Comparison of ENCODE assay signal across 8 mouse cellular contexts in genomic region chr4:89128080-89128936, GRCm38 (mm10). TPM values are rescaled to one million over a fixed set of nuclear protein-coding genes. Genes with fewer than 3 reads are reported as not detected.
A peak's percentile ranks its signal among the peaks of the same experiment; 100 is the strongest.
DNase-seq lines count a peak whose midpoint lies in the region; ATAC-seq and TF ChIP-seq lines count a peak whose summit lies in the region.

No protein-coding gene starts in this region.

- H3K36me3 ChIP-seq in hindbrain, embryonic 10.5 days, result no peaks in the 10 kb centered on the region
- H3K36me3 ChIP-seq in hindbrain, embryonic 16.5 days (ENCODE audit: control insufficient read depth, insufficient read depth, low read length), result no peaks in the 10 kb centered on the region
- no peaks in the 10 kb centered on the region for H3K36me3 ChIP-seq in limb, embryonic 10.5 days

- DNase-seq in hindbrain, embryonic 10.5 days (ENCODE audit: low spot score), result peak; percentile 76
- peak; percentile 84 for DNase-seq in NIH3T3 (ENCODE audit: low read depth)
- DNase-seq in heart, postnatal 4 days, result peak; percentile 66
- peak; percentile 75 for DNase-seq in limb, embryonic 10.5 days (ENCODE audit: low spot score)
- peak; percentile 76 for DNase-seq in mesoderm, embryonic 11.5 days (ENCODE audit: low read depth, low spot score)
- peak; percentile 65 for DNase-seq in urinary bladder, postnatal 14 days (ENCODE audit: low spot score)

- H3K4me1 ChIP-seq in hindbrain, embryonic 10.5 days (replicated peaks), result peaks cover 3% of the 10 kb centered on the region; the same call in 1 of the 2 replicates
- H3K4me1 ChIP-seq in hindbrain, embryonic 16.5 days (ENCODE audit: control insufficient read depth, insufficient read depth, low read depth, low read length), result no peaks in the 10 kb centered on the region
- peaks cover 10% of the 10 kb centered on the region for H3K4me1 ChIP-seq in embryonic fibroblast, embryonic 13.5 days (ENCODE audit: control insufficient read depth, insufficient read depth, low read length)
- H3K4me1 ChIP-seq in limb, embryonic 10.5 days, result peaks cover 6% of the 10 kb centered on the region

- peak; percentile 63 for TF ChIP-seq POLR2A in embryonic fibroblast, embryonic 13.5 days (IDR thresholded peaks at IDR 0.05; ENCODE audit: low read depth, low read length)

- no peak for ATAC-seq in hindbrain, embryonic 16.5 days

- peak; percentile 52; the same call in 1 of the 2 replicates for TF ChIP-seq CTCF in embryonic fibroblast, embryonic 13.5 days (IDR thresholded peaks at IDR 0.05; ENCODE audit: borderline replicate concordance, insufficient read depth, low read length)

- H3K9ac ChIP-seq in hindbrain, embryonic 16.5 days (ENCODE audit: low read depth, low read length), result no peak overlapping the region

- no peak overlapping the region for H3K27ac ChIP-seq in hindbrain, embryonic 10.5 days
- H3K27ac ChIP-seq in hindbrain, embryonic 16.5 days (ENCODE audit: low read depth, low read length), result no peak overlapping the region
- H3K27ac ChIP-seq in embryonic fibroblast, embryonic 13.5 days (ENCODE audit: insufficient read depth, low read length), result peak overlapping the region; percentile 93
- no peak overlapping the region for H3K27ac ChIP-seq in limb, embryonic 10.5 days

- no peaks in the 10 kb centered on the region for H3K27me3 ChIP-seq in hindbrain, embryonic 10.5 days (ENCODE audit: insufficient read depth, poor library complexity, severe bottlenecking)
- no peaks in the 10 kb centered on the region for H3K27me3 ChIP-seq in hindbrain, embryonic 16.5 days (replicated peaks; ENCODE audit: control insufficient read depth, insufficient read depth, low read length)
- no peaks in the 10 kb centered on the region for H3K27me3 ChIP-seq in limb, embryonic 10.5 days (ENCODE audit: low read depth, poor library complexity, severe bottlenecking)

- 34% methylated on average over 20 of the region's 20 CpGs for WGBS in hindbrain, embryonic 10.5 days
- WGBS in hindbrain, embryonic 16.5 days, result 33% methylated on average over 20 of the region's 20 CpGs
- WGBS in limb, embryonic 10.5 days, result 27% methylated on average over 20 of the region's 20 CpGs

- H3K9me3 ChIP-seq in hindbrain, embryonic 10.5 days, result no peaks in the 10 kb centered on the region
- H3K9me3 ChIP-seq in hindbrain, embryonic 16.5 days (ENCODE audit: control insufficient read depth, low read length), result no peaks in the 10 kb centered on the region
- H3K9me3 ChIP-seq in limb, embryonic 10.5 days (replicated peaks), result no peaks in the 10 kb centered on the region

- no peak overlapping the region for H3K4me2 ChIP-seq in hindbrain, embryonic 16.5 days (ENCODE audit: low read length)

- no peak overlapping the region for H3K4me3 ChIP-seq in hindbrain, embryonic 10.5 days
- H3K4me3 ChIP-seq in hindbrain, embryonic 16.5 days (ENCODE audit: low read length), result no peak overlapping the region
- H3K4me3 ChIP-seq in embryonic fibroblast, embryonic 13.5 days (ENCODE audit: insufficient read depth, low read length), result peak overlapping the region; percentile 26
- no peak overlapping the region for H3K4me3 ChIP-seq in limb, embryonic 10.5 days

RNA-seq across cellular contexts. Expression of gene Mtap, which starts 8.6 kb away (rescaled TPM):
- 80.2 and 107 TPM in 2 replicates for polyA plus RNA-seq in hindbrain, embryonic 10.5 days (2016; fragmentation: Nextera tagmentation; extraction: Ambion mirVana)
- 28.3 and 29.1 TPM in 2 replicates for polyA plus RNA-seq in hindbrain, embryonic 16.5 days (2015; fragmentation: Nextera tagmentation; extraction: Ambion mirVana)
- polyA plus RNA-seq in embryonic fibroblast, embryonic 13.5 days (2011; ENCODE audit: insufficient read length, low read depth, missing spikeins), result 86.7 and 92.6 TPM in 2 replicates
- 10 to 100 TPM; 32.4 to 35.4 TPM for total RNA-seq in heart, postnatal 4 days (2021)
- 117 and 141 TPM in 2 replicates for polyA plus RNA-seq in limb, embryonic 10.5 days (2016; fragmentation: Nextera tagmentation; extraction: Ambion mirVana)
